Mouse (Mus musculus) heart, adult 2 months (tissue): Measurements from ENCODE around the gene Rmi1. TPM values are rescaled to one million over a fixed set of nuclear protein-coding genes. Genes with fewer than 3 reads are reported as not detected.
"Not testable (repeated sequence)": the region's sequence is repeated elsewhere in the genome, so short reads cannot be mapped to it uniquely, and the experiment has no call there.

Source experiments
- DNase-seq, 2 experiments: peaks; one replicate each; pipeline ENCODE4 v3.0.0; 2021
- H3K27ac ChIP-seq: fragments of 200-600 bp; 2 replicates; pipeline ENCODE4 v1.8.1; 2022
- H3K27me3 ChIP-seq: fragments of 200-500 bp; 2 replicates; pipeline ENCODE4 v1.6.1; 2012; ENCODE audit warnings: mild to moderate bottlenecking, low read length, inconsistent platforms, mixed read lengths; ENCODE audit not compliant: control insufficient read depth, insufficient read depth
- H3K36me3 ChIP-seq: fragments of 200-500 bp; 2 replicates; pipeline ENCODE4 v1.6.1; 2012; ENCODE audit warnings: low read length, inconsistent platforms; ENCODE audit not compliant: control insufficient read depth, insufficient read depth
- H3K4me1 ChIP-seq: fragments of 200-500 bp; 2 replicates; pipeline ENCODE4 v1.6.1; 2011; ENCODE audit warnings: low read length; ENCODE audit not compliant: control insufficient read depth, insufficient read depth
- H3K4me3 ChIP-seq: fragments of 200-600 bp; 2 replicates; pipeline ENCODE4 v1.8.1; 2022
- H3K79me2 ChIP-seq: fragments of 200-500 bp; replicated peaks from 2 replicates; pipeline ENCODE4 v1.6.1; 2012; ENCODE audit warnings: mild to moderate bottlenecking, inconsistent platforms, low read length, moderate library complexity, mixed read lengths; ENCODE audit not compliant: control insufficient read depth, insufficient read depth
- H3K9ac ChIP-seq: fragments of 200-500 bp; 2 replicates; pipeline ENCODE4 v1.6.1; 2012; ENCODE audit warnings: low read depth, mild to moderate bottlenecking, control low read depth, inconsistent platforms, low read length, mixed read lengths
- CTCF ChIP-seq: fragments of 200-600 bp; IDR thresholded peaks from 2 replicates; pipeline ENCODE4 v1.8.1; 2022; ENCODE audit warnings: antibody characterized with exemption, mild to moderate bottlenecking, moderate library complexity
- EP300 ChIP-seq: fragments of 200-500 bp; IDR thresholded peaks from 2 replicates; pipeline ENCODE4 v1.6.1; 2011; ENCODE audit warnings: low read depth, low read length, control low read depth; ENCODE audit not compliant: insufficient read depth
- POLR2A ChIP-seq: fragments of 200-500 bp; IDR thresholded peaks from 2 replicates; pipeline ENCODE4 v1.6.1; 2011; ENCODE audit warnings: mild to moderate bottlenecking, low read depth, low read length, control low read depth; ENCODE audit not compliant: insufficient read depth
- WGBS: fragments of 180-500 bp; shearing (Covaris S2); methylation state at CpG from one replicate; pipeline ENCODE4 v1.1.7; 2018; 5-methylcytosine and 5-hydroxymethylcytosine counted together
- intact Hi-C: fragments of 180-260 bp; cut with DNase I; formaldehyde crosslinking; loops from one replicate; pipeline ENCODE4 v1.15.1; 2025
- polyA plus RNA-seq: library from polyadenylated mRNA; depleted of rRNA; stranded (reverse); fragments of >200 nt; gene quantifications from 2 replicates; pipeline ENCODE4 v1.2.3, GENCODE M21; 2012
- total RNA-seq, 2 experiments: library from RNA; stranded (reverse); gene quantifications; 2 replicates each; pipeline ENCODE4 v1.2.3; 2021

Gene Rmi1
- total and polyA plus RNA-seq, 3 experiments, result 5.2 to 9.2 (median 9.0) TPM

DNA sequence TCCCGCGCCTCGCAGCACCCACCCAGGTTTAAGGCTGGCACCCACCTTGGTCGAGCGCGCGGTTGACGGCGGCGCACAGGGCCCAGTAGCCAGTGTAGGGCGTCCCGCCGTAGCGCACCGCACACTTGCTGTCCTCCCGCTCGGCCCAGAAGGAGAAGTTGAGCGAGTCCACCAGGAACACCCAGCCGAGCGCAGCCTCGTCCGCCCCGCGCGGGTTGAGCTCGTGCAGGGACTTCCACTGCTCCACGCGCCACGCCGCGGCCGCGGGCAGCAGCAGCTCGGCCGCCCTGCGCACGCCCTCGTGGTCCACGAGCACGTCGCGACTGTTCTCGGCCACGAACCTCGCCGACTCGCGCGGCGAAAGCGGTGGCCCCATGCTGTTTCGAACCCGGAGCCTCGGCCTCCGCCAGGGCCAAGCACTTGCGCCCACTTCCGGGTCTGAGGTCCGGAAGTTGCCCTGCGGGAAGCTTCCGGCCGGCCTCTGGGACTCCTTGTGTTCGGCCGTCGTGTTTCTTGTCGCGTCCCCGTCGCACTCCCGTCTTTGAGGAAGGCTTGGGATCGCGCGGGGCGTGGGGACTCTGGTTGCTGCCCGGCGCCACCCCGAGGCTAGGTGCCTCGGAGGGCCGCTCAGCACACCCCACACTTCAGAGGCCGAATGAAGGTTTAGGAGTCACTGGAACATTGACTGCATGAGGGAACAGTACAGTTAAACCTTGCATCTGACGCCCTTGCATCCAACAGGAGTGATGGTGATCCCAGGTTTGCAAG is 17.1 kb upstream of the Rmi1 start, which contains the start of gene 2210016F16Rik:
2210016F16Rik (minus strand) TSS at position 447 of the 768 bp plus-strand sequence.
- H3K4me3 ChIP-seq, result peak within 1 kb of the TSS; percentile 71
- H3K36me3 ChIP-seq, result no peaks in the 10 kb centered on the region; the same call in 1 of the 2 replicates
- peak; percentile 80 to 83 for DNase-seq
- intact Hi-C loops, result loop anchor here (5.0 to 10.0 kb wide), 4 partner anchors 132 to 373 kb away; partner anchors contain the start of gene Idnk
- peak within 1 kb of the TSS; percentile 63 for H3K27ac ChIP-seq
- H3K9ac ChIP-seq, result peak within 1 kb of the TSS; percentile 95
- no peaks in the 10 kb centered on the region for H3K79me2 ChIP-seq
- peak; percentile 34 for TF ChIP-seq CTCF
- no peak for TF ChIP-seq EP300
- TF ChIP-seq POLR2A, result peak; percentile 48; the same call in 1 of the 2 replicates
- peaks cover 1% of the 10 kb centered on the region; the same call in 1 of the 2 replicates for H3K4me1 ChIP-seq
- WGBS, result 1% methylated on average over 80 of the region's 80 CpGs
- H3K27me3 ChIP-seq, result no peaks in the 10 kb centered on the region

DNA sequence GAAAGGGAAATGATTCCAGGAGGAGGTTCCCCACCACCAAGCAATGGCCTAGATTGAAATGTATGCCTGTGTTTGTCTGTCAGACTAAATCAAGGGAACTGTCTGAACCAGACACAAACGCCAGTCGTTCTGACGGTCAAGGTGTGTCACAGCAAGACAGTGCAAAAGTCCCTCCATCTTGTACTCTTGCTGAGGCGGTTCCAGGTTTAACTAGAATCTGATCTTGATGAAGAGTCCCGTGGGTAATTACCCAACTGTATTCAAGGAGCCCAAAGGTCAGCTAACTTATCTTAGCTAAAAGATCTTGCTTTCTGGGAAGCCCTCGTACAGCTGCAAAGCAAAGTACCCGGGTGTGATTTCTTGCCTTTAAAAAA is 16.5 kb upstream of the Rmi1 start:
- Histone ChIP-seq H3K4me1 (peaks cover 1% of the 10 kb centered on the region; the same call in 1 of the 2 replicates), H3K79me2 (no peaks in the 10 kb centered on the region), H3K4me3 (no peak overlapping the region; the same call in 1 of the 2 replicates), H3K9ac (peak overlapping the region; percentile 95; the same call in 1 of the 2 replicates), H3K27me3 (no peaks in the 10 kb centered on the region), H3K27ac (peak overlapping the region; percentile 63; the same call in 1 of the 2 replicates), H3K36me3 (peaks cover 2% of the 10 kb centered on the region; the same call in 1 of the 2 replicates)
- intact Hi-C loops, result loop anchor here (5.0 to 10.0 kb wide), 4 partner anchors 132 to 373 kb away; partner anchors contain the start of gene Idnk
- no peak for DNase-seq
- 75% methylated on average over 7 of the region's 7 CpGs for WGBS
- TF ChIP-seq EP300, result no peak
- no peak for TF ChIP-seq CTCF
- TF ChIP-seq POLR2A, result no peak

DNA sequence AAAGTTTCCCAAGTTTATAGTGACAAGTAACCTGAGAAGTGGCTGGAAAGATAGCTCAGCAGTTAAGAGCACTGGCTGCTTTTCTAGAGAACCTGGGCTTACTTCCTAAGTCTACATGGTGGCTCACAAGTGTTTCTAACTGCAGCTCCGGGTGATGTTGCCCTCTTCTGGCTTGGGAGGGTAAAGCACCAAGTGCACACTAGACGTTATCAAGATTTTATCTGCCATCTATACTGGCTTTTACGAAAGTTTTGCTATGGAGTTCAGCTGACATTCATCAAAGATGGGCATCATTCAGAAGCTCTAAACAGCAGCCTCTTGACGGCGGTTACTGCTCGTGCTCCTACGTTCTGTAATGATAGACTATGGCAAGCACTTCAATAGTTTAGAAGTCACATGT is 14.1 kb upstream of the Rmi1 start:
- WGBS, result 13% methylated on average over 7 of the region's 7 CpGs

DNA sequence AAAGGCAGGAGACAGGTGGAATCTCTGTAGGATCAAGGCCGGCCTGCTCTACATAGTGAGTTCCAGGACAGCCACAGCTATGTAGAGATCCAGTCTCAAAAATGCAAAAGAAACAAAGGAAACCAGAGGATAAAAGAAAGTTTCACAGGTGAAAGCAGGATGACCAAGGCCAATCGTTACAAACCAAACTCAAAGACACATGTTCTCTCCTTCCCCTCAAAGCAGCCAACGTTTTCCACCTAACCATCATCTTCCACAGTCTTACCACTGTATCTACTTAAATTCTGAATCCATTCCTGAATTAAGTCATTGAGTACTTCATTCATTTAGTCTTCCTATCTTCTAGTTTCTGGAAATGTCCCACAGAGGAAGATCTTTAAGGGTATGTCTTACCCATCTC is 13.7 kb upstream of the Rmi1 start:
- 41% methylated on average over 3 of the region's 3 CpGs for WGBS

More for the DNA sequence above, 14.1 kb upstream of the Rmi1 start:
- H3K4me1 ChIP-seq, result peaks cover 1% of the 10 kb centered on the region; the same call in 1 of the 2 replicates
- H3K4me3 ChIP-seq, result no peak overlapping the region
- no peak overlapping the region for H3K9ac ChIP-seq
- intact Hi-C loops, result loop anchor here (2.0 to 10.0 kb wide), 6 partner anchors 13 to 376 kb away; partner anchors contain the start of gene Idnk
- no peak overlapping the region for H3K27ac ChIP-seq
- no peaks in the 10 kb centered on the region for H3K79me2 ChIP-seq
- H3K27me3 ChIP-seq, result no peaks in the 10 kb centered on the region
- no peak for TF ChIP-seq POLR2A
- peak; percentile 95 for TF ChIP-seq CTCF
- TF ChIP-seq EP300, result no peak
- peaks cover 8% of the 10 kb centered on the region for H3K36me3 ChIP-seq
- DNase-seq, result peak; percentile 67 to 71

DNA sequence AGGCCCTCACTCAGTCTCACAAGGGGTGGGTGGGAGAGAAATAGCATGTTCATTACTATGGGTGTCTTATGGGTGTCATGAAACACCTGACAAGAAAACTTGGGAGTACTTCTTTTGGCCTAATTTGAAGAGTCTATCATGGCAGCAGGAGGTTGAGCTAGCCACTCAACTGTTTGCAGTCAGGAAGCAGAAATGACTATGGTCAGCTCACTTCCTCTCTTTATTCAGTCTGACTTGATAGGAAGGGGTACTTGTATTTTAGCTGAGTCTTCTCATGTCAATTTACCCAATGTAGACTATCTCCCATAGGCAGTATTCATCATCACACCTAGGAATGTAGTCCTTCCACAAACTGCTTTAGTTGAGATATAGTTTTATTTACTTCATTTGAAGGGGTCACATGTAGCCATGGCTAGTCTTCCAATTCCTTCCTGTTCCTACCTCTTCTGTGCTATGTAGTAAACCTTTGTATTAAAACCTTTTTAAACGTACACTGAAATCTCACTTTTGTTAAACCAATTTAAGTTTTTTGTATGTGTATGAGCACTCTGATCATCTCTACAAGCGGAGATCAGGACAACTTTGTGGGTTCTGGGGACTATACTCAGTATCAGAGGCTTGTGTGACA is 12.6 kb upstream of the Rmi1 start:
- H3K36me3 ChIP-seq, result peaks cover 14% of the 10 kb centered on the region
- no peak overlapping the region for H3K9ac ChIP-seq
- H3K27ac ChIP-seq, result no peak overlapping the region
- no peaks in the 10 kb centered on the region; the same call in 1 of the 2 replicates for H3K4me1 ChIP-seq
- H3K27me3 ChIP-seq, result no peaks in the 10 kb centered on the region
- no peak for TF ChIP-seq CTCF
- TF ChIP-seq POLR2A, result no peak
- TF ChIP-seq EP300, result no peak
- intact Hi-C loops, result loop anchor here (2.0 to 10.0 kb wide), 5 partner anchors 101 to 377 kb away; partner anchors contain the start of gene Idnk
- H3K4me3 ChIP-seq, result no peak overlapping the region
- 86% methylated on average over 2 of the region's 2 CpGs for WGBS
- H3K79me2 ChIP-seq, result no peaks in the 10 kb centered on the region
- DNase-seq, result no peak

More for the DNA sequence above, 13.7 kb upstream of the Rmi1 start:
- no peak overlapping the region for H3K9ac ChIP-seq
- H3K27ac ChIP-seq, result no peak overlapping the region
- H3K27me3 ChIP-seq, result no peaks in the 10 kb centered on the region
- H3K4me1 ChIP-seq, result peaks cover 1% of the 10 kb centered on the region; the same call in 1 of the 2 replicates
- no peak for DNase-seq
- H3K36me3 ChIP-seq, result peaks cover 8% of the 10 kb centered on the region
- no peak for TF ChIP-seq EP300
- TF ChIP-seq CTCF, result no peak
- TF ChIP-seq POLR2A, result no peak
- no peak overlapping the region for H3K4me3 ChIP-seq
- no peaks in the 10 kb centered on the region for H3K79me2 ChIP-seq
- intact Hi-C loops, result loop anchor here (2.0 to 10.0 kb wide), 5 partner anchors 100 to 376 kb away; partner anchors contain the start of gene Idnk

DNA sequence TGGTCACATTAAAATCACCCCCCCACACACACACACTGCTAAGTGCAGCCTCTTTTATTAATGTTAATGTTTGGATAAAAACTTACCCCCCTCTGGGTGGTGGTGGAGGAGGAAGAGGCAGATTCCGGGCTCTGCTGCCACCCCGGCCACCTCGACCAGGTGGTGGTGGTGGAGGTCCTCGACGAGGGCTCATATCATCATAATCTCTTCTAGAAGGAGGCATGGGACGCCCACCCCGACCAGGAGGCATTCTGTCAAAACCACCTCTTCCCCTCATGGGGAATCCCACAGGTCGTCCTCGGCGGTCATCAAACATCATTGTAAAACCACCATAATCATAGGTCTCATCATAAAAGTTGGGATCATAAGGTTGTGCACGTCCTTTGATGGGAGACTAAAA is 7.7 kb upstream of the Rmi1 start:
- H3K9ac ChIP-seq, H3K27ac ChIP-seq, H3K79me2 ChIP-seq, DNase-seq, H3K27me3 ChIP-seq, H3K4me3 ChIP-seq, H3K4me1 ChIP-seq, intact Hi-C loops: not testable (repeated sequence)
- 78% methylated on average over 11 of the region's 11 CpGs for WGBS
- peaks cover 42% of the 10 kb centered on the region for H3K36me3 ChIP-seq
